Mouse (Mus musculus): Measurements from ENCODE around the gene Hddc3. TPM values are rescaled to one million over a fixed set of nuclear protein-coding genes. Genes with fewer than 3 reads are reported as not detected.

The Hddc3 gene
- 20.4 and 26.9 TPM in 2 replicates for polyA plus RNA-seq (2012; rRNA removed)

- TF ChIP-seq POLR2A (IDR thresholded peaks at IDR 0.05; ENCODE audit: borderline replicate concordance, extremely low read depth, low read depth, low read length): peak; percentile 92; the same call in 1 of the 2 replicates
- TF ChIP-seq CTCF (IDR thresholded peaks at IDR 0.05; ENCODE audit: insufficient read depth, low read length): peak; percentile 81
- peaks cover 7% of the 10 kb centered on the region; the same call in 1 of the 2 replicates for H3K4me1 ChIP-seq (ENCODE audit: control insufficient read depth, insufficient read depth, low read length)
- 1% methylated on average over 25 of the region's 25 CpGs for WGBS
- peak within 1 kb of the TSS; percentile 96 for H3K4me3 ChIP-seq (replicated peaks; ENCODE audit: extremely low read depth, low read depth, low read length)
- DNase-seq: peak; percentile 94
Observed at GRCm38 (mm10) chr7:80342858-80343257, at the start of gene Hddc3. Gene Hddc3 (plus strand): TSS chr7:80343104.

DNA sequence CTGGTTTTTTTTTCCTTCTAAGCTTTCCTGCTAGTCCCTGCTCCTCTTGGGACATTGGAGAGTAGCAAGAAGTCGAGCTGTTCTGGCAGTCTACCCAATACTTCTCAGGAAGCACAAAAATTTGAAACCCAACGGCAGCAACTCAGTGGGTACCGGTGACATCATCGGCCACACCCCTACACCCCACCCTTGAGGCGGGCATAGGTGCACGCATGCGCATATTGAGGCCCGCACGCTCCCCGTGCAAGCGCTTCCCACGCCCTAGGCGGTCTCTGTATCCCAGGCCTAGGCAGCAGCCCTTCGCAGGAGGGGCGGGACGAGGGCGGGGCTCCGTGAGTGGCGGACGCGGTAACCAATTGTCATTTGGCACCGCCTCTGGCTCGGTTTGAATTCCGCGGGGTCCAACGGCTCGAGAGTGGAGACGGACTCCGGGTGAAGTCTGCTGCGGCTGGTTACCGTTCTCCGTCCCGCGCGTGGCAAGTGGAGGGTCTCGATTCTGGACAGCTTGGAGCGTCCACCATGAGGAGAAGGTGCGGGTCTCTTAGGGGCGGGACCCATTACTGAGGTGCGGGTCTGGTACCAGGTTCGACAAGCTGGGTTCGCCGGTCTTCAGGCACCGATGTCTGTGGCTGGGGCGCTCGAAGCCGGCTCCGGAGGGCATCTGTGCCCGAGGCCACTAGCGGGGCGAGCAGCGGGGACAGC, 48.7 kb upstream of the Hddc3 start, which contains the start of gene Prc1:
Gene Prc1 (plus strand): TSS at position 389 of the 702 bp plus-strand sequence.
- no peak for TF ChIP-seq CTCF (IDR thresholded peaks at IDR 0.05; ENCODE audit: insufficient read depth, low read length)
- peak; percentile 48; the same call in 1 of the 2 replicates for TF ChIP-seq POLR2A (IDR thresholded peaks at IDR 0.05; ENCODE audit: borderline replicate concordance, extremely low read depth, low read depth, low read length)
- peaks cover 2% of the 10 kb centered on the region for H3K4me1 ChIP-seq (ENCODE audit: control insufficient read depth, insufficient read depth, low read length)
- under 1% methylated on average over 52 of the region's 52 CpGs for WGBS
- DNase-seq: peak; percentile 99
- H3K4me3 ChIP-seq (replicated peaks; ENCODE audit: extremely low read depth, low read depth, low read length): peak within 1 kb of the TSS; percentile 92

GRCm38 (mm10) chr7:80294764-80295648, 47.9 kb upstream of the Hddc3 start:
- H3K4me3 ChIP-seq (replicated peaks; ENCODE audit: extremely low read depth, low read depth, low read length): peak overlapping the region; percentile 92
- 4% methylated on average over 37 of the region's 37 CpGs for WGBS
- peaks cover 2% of the 10 kb centered on the region for H3K4me1 ChIP-seq (ENCODE audit: control insufficient read depth, insufficient read depth, low read length)
- DNase-seq: no peak
- TF ChIP-seq CTCF (IDR thresholded peaks at IDR 0.05; ENCODE audit: insufficient read depth, low read length): no peak
- TF ChIP-seq POLR2A (IDR thresholded peaks at IDR 0.05; ENCODE audit: borderline replicate concordance, extremely low read depth, low read depth, low read length): no peak

DNA sequence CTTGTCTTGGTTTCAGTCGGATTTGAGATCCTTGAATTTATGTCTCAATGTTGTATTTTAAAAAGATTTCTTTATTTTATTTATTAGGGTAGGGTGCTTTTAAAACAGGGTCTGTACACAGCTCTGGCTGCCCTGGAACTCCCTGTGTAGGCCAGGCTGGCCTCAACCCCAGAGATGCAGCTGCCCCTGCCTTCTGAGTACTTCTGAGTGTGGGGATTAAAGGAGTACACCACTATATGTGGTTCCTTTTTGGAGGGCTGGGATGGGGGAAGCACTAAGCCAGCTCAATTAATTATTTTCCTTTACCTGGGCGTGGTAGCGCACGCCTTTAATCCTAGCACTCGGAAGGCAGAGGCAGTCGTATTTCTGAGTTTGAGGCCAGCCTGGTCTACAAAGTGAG, 46.4 kb upstream of the Hddc3 start:
- TF ChIP-seq POLR2A (IDR thresholded peaks at IDR 0.05; ENCODE audit: borderline replicate concordance, extremely low read depth, low read depth, low read length) (no peak), CTCF (IDR thresholded peaks at IDR 0.05; ENCODE audit: insufficient read depth, low read length) (no peak)
- Histone ChIP-seq H3K4me1 (ENCODE audit: control insufficient read depth, insufficient read depth, low read length) (peaks cover 2% of the 10 kb centered on the region), H3K4me3 (replicated peaks; ENCODE audit: extremely low read depth, low read depth, low read length) (no peak overlapping the region)
- 89% methylated on average over 6 of the region's 6 CpGs for WGBS
- DNase-seq: no peak

- H3K4me3 ChIP-seq (replicated peaks; ENCODE audit: extremely low read depth, low read depth, low read length): no peak overlapping the region
- TF ChIP-seq POLR2A (IDR thresholded peaks at IDR 0.05; ENCODE audit: borderline replicate concordance, extremely low read depth, low read depth, low read length): no peak
- TF ChIP-seq CTCF (IDR thresholded peaks at IDR 0.05; ENCODE audit: insufficient read depth, low read length): no peak
- WGBS: 74% methylated on average over 3 of the region's 3 CpGs
Observed at GRCm38 (mm10) chr7:80297041-80297440, 45.9 kb upstream of the Hddc3 start.

GRCm38 (mm10) chr7:80298754-80299153, 44.1 kb upstream of the Hddc3 start:
- Histone ChIP-seq H3K4me3 (replicated peaks; ENCODE audit: extremely low read depth, low read depth, low read length) (no peak overlapping the region), H3K4me1 (ENCODE audit: control insufficient read depth, insufficient read depth, low read length) (peaks cover 2% of the 10 kb centered on the region)
- DNase-seq: no peak
- no peak for TF ChIP-seq CTCF (IDR thresholded peaks at IDR 0.05; ENCODE audit: insufficient read depth, low read length)
- TF ChIP-seq POLR2A (IDR thresholded peaks at IDR 0.05; ENCODE audit: borderline replicate concordance, extremely low read depth, low read depth, low read length): no peak
- 87% methylated on average over 4 of the region's 4 CpGs for WGBS

More at GRCm38 (mm10) chr7:80297041-80297440, 45.9 kb upstream of the Hddc3 start:
- H3K4me1 ChIP-seq (ENCODE audit: control insufficient read depth, insufficient read depth, low read length): peaks cover 2% of the 10 kb centered on the region
- DNase-seq: no peak

GRCm38 (mm10) chr7:80299568-80299967, 43.3 kb upstream of the Hddc3 start:
- DNase-seq: no peak
- peaks cover 2% of the 10 kb centered on the region for H3K4me1 ChIP-seq (ENCODE audit: control insufficient read depth, insufficient read depth, low read length)
- TF ChIP-seq CTCF (IDR thresholded peaks at IDR 0.05; ENCODE audit: insufficient read depth, low read length): no peak
- TF ChIP-seq POLR2A (IDR thresholded peaks at IDR 0.05; ENCODE audit: borderline replicate concordance, extremely low read depth, low read depth, low read length): no peak
- WGBS: 46% methylated on average over 3 of the region's 3 CpGs
- no peak overlapping the region for H3K4me3 ChIP-seq (replicated peaks; ENCODE audit: extremely low read depth, low read depth, low read length)

GRCm38 (mm10) chr7:80301522-80301921, 41.4 kb upstream of the Hddc3 start:
- Histone ChIP-seq H3K4me1 (ENCODE audit: control insufficient read depth, insufficient read depth, low read length) (no peaks in the 10 kb centered on the region), H3K4me3 (replicated peaks; ENCODE audit: extremely low read depth, low read depth, low read length) (no peak overlapping the region)
- TF ChIP-seq CTCF (IDR thresholded peaks at IDR 0.05; ENCODE audit: insufficient read depth, low read length): peak; percentile 23; the same call in 1 of the 2 replicates
- TF ChIP-seq POLR2A (IDR thresholded peaks at IDR 0.05; ENCODE audit: borderline replicate concordance, extremely low read depth, low read depth, low read length): no peak
- no peak for DNase-seq
- WGBS: 88% methylated on average over 2 of the region's 2 CpGs

DNA sequence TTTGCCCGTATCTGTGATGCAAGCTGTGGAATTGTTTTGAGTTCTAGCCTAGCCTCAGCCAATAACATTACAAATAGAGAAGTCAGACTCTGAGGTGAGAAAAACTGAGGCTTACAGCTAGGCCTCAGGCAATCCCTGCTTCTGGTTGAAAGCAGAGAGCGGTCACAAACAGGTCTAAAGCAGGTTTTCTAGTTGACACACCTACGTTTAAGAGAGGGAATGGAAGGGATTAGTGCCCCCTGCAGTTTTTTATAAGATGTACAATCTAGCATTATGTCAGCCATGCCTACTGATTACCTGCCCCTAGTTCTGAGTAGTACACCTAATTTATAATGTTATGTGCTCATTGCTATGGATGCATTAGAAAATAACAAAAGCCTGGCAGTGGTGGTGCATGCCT, 35.1 kb upstream of the Hddc3 start:
- DNase-seq: no peak
- H3K4me1 ChIP-seq (ENCODE audit: control insufficient read depth, insufficient read depth, low read length): no peaks in the 10 kb centered on the region
- H3K4me3 ChIP-seq (replicated peaks; ENCODE audit: extremely low read depth, low read depth, low read length): no peak overlapping the region
- 71% methylated on average over 3 of the region's 3 CpGs for WGBS
- TF ChIP-seq CTCF (IDR thresholded peaks at IDR 0.05; ENCODE audit: insufficient read depth, low read length) (no peak), POLR2A (IDR thresholded peaks at IDR 0.05; ENCODE audit: borderline replicate concordance, extremely low read depth, low read depth, low read length) (no peak)
